Mouse (Mus musculus): Measurements from ENCODE around the gene Ccnk.

Gene Ccnk

DNA sequence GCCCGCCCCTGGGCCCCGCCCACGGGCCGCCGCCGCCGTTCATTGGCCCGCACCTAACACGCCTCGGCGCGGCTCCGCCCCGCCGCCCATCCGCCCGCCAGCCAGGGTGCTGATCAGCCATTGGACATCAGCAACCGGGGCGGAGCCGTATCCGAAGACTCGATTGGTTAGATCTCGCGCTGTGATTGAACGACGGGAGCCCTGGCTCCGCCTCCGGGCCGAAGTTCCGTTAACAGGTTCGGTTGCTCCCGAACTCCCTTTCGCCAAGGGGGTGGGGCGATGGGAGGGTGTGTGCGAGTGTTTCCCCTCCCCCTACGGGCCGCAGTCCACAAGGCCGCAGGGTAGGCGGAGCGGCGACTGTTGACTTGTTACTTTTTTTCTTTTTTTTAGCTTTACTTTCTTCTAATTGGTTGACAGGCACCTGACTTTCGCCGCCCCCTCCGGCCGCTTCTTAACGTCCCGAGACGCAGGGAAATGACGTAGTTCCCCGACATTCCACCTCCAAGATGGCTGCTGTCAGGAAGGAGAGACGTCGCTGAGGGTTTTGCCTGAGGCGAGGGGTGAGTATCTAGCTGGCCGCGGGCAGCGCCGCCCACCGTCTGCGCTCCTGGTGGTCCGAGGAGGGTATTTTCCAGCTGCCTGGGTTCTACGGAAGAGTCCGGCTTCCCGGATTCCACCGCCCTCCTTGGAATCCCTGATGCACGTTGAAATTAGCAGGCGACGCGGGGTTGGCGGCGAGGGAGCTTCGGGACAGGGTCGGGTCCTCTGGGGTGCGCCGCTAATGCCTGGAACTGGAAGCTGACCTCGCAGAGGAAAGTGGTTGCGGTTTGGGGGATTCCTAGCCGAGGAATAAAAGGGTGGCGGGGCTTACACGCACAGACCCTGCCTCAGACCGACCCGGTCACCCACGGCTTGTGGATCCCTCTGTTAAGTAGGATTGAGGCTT, at the start of gene Ccnk:
TSS of gene Ccnk (plus strand) at position 259 of the 946 bp plus-strand sequence.
- peak; percentile 97 for DNase-seq

DNA sequence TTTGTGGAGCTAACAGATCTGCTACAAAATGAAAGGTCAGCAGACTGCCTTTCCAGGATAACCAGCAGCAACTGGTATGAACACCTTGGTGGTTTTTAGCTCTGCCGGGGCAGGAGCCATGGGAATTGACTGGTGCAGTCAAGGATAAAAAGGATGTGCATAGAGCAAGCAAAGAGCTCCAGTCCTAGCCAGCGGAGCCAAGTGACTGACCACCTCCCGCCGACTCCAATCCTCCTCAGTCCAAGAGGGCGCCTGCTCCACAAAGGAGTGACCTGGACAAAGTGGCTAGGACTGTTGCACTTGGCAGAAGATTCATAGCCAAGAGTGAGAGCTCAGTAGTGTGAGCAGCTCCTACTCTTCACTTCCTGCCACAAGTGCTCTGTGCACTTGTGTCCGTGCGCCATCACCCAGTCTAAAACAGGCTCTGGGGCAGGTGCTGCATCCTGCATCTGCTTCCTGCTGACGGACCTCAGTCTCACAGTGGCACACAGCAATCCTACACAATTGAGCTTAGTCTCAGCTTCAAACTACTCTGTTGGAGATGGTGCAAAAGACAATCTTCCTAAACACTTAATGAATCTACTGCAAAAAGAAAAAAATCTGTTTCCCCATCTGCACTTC, 46.8 kb upstream of the Ccnk start:
- no peak for DNase-seq

DNA sequence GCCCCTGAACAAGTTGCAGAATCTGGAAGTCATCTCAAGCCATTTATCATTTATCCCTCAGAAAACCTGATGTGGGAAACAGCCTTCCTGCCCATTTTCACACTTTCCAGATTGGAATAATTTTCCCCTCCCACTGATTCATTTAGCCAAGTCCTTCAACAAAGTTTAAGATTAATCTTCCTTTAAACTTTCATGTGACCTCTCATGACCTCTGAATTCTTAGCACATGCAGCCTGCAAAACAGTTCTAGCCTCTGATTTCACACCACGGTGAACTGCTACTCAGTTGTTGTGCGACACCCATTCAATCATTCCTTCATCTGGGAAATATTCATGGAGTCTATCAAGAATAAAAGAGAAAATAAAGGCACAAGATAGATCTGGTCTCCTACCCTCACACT, 46.2 kb upstream of the Ccnk start:
- no peak for DNase-seq

DNA sequence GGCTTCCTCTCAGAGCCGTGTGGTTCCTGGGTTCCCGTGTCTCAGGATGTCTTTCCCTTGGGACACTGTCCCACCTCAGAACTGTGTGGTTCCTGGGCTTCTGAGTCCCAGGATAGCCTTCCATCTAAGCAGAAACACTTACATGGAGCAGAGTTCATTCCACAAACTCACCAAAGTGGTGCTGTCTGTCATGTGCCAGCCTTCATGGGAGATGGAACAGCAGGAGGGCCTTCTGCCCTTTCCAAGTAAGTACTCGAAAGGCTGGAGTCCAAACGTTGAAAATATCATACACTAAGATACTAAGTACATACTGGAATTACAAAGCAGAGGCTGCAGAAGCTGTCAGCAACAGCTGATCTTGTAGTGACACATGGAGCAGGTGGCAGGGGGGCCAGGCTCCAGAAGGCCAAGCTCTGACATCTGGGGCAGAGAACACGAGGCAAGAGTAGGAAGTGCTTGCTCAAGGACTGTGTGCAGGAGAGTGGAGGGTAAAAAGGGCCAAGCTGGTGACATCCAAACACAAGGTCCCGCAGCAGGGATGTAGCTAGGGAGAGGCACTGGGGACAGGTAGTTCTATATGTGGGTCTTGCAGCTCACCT, 43.7 kb upstream of the Ccnk start:
- no peak for DNase-seq

DNA sequence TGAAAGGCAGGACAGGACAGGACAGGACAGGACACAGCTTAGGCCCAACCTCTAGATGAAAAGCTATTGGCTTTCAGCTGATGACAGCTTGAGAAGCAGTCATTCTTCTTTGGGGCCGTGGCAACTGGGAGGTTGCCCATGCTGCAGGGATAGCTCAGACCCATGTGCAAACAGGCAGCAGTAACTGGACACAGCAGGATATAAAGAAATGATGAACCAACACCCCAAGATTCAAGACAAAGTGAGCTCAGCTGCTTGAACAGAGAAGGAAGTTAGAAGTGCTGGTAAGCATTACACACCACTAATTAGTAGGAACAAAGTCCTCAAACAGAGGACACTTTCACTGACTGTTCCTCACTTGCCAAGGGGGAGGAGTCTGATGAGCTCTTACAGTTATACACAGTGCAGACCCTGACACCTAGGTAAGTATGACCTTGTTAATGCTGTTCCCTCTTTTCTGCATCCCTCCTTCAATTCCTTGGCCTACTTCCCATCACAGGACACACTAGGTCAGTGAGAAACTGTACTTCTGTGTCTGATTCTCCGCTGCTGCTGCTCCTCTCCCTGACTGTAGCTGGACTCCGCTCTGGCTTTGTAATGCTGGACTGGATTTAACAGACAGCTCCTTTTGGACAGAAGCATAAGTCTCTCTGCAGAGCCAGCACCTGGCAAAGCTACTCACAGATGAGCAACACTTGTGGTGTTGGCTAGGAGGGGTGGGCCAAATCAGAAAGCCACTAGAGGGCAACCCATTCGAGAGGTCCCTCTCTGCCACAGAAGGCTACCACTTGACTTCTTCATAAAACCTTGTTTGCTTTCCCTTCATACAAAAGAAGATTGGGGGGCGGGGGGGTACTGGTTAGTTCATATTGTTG, 35.5 kb upstream of the Ccnk start:
- DNase-seq = no peak

DNA sequence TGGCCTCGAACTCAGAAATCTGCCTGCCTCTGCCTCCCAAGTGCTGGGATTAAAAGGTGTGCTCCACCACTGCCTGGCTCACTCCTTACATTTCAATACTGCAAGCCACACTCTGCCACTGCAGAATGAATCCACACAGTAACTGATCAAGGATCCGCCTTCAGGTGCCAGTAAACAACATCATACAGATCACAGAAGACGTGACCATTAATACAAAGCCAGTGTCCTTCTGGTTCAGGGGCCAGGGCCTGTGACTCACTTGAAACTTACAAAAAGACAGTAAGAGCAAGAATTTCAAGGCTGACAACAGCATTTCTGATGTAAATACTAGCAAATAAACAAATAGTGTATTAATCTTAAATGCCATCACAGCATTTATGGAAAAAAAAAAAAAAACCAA, 34.2 kb upstream of the Ccnk start:
- no peak for DNase-seq

DNA sequence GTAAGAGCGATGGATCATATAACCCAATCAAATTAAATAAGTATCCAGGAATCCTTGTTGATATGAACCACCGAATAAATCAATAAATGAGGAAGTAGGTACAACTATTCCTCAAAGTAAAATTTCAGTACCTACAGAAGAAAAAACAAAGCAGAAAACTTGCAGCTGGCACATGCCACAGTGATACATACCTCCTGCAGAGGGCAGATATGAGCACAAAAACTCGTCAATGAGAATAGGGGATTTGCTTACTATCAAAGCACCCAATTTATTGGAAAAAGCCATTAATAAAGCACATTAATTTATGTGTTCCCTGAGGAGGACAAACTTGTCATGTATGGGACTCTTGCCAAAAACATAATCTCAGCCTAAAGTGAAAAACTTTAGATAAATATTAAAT, 29.6 kb upstream of the Ccnk start:
- DNase-seq = no peak

DNA sequence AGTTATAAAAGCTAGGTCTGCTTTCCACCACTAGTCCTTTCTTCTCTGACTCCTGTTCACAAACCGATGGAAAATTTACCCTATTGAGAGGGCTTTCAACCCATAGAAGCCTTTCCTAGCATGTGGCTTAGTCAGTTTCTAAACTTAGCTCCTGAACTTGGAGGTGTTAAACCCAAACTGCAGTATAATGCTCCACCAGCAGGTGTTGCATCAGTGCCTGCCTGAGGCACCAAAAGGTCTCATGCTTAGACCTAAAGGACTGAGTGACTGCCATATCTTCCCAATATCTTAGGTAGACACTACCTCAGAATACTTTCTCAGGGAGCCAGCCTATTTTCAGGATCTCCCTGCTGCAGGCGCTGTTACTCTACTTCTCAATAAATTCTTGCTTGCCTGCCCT, 26.6 kb upstream of the Ccnk start:
- no peak for DNase-seq

DNA sequence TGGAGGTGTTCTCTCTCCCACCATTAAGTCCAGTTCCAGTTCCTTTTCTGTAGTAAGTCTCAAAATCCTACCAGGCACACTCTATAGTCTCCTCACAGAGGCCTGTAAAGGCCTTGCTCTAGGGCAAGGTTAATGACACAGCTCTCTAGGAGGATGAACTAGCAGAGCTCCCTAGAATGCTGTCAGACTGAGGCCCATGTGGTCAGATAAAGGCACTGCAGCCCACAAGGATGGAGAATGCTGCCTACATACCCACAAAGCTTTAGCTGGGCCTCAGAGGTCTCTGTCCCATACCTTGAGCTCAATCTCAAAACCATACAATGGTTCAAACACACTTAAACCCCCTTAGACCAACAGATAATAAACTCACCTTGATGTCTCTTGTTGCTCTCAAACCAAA, 19.5 kb upstream of the Ccnk start:
- DNase-seq = no peak

DNA sequence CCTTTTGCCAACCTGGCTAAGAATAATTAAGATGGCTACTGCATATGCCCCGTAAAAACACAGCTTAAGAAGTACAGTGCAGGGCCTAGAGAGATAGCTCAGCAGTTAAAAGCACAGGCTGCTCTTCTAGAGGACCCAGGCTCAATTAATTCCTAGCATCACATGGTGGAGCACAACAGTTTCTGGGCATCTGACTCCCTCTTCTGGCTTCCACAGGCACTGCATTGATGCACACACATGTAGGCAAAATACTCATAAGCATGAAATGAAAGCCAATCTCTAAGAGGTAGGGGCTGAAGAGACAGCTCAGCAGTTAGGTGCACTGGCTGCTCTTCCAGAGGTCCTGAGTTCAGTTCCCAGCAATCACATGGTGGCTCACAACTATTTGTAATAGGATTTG, 17.3 kb upstream of the Ccnk start:
- no peak for DNase-seq

DNA sequence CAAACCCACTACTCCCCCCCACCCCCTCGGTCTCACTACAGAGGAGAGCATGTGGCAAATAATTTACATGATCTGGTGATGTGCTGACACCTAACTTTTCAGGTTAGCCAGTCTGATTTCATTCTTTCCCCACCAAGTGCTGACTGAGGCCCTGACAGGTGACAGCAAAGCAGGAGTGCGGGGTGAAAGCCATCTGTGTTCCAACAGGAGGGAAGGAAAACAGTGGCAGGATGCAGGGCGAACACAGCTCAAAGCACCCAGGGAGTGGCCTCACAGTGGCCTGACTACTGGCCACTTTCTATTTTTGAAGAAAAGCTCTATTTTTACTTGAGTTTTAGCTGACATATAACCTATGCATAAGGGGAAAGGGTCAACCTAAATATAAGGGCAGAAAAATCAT, 15.7 kb upstream of the Ccnk start:
- DNase-seq = no peak

DNA sequence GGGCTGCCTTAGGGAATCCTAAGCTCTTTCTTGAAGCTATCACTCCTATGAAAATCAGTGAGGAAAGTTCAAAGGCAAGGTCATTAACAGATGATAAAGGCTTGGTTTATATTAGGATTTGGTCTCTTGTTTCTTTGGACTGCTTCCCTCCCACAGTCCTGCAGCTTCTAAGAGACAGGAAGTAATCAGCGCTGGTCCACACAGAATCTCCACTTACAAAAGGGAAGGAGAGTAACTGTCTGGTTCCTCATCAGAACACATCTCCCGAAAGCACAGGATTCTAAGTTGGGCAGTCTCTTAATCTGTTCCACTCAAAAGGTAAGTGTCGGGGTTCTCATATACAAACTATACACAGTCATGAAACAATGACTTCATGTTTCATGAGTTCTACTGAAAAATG, 10.5 kb upstream of the Ccnk start:
- DNase-seq = no peak

DNA sequence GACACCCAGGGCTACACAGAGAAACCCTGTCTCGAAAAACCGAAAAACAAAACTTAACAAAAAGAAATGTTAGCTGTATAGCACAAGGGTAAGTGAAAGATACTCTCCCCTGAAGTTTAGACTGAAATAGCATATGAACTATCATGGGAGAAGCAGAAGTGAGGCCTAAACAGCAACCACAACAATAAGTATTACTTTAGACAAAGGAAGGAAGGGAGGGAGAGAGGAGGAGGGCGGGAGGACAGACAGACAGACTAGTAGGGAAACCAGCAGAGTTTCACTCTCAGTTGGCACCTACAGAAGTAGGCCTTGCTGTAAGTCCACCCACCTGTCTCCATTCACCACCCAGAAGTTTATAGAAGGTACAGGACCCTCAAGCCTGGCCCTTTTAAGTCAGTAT, 8.9 kb upstream of the Ccnk start:
- no peak for DNase-seq

DNA sequence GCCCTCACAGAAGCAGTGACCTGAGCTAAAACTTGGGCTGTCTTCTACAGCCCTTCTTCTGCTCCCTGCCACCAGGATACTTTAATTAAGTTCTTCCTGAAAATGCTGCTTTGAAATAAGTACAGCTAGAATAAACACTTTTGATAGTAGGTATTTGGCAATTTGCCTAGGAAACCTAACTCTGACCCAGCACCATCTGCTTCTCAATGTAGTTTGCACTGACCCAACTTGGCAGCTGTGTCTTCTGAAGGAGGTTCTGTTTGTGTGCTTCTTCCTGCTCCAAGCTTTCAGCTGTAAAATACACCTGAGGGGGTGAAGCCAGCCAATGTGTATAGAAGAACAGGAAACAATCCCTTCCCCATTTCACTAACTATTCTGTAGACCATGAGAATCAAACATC, 8.0 kb upstream of the Ccnk start:
- DNase-seq = no peak

DNA sequence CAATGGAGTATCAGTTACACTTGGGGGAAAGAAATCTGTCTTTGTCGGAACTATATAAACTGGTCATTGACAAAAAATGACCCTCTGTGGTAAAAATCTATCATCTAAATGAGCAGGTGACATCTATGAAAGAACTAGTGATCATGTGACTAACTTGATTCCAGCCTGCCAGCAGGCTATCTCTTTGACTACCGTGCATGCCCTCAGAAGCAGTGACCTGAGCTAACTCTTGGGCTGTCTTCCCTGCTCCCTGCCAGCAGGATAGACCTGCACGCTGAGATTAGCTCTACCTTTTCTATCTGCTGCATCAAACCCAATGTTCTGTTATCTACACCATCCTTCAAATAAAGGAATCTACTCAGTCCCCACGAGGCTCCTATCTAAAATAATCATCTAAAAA, 6.7 kb upstream of the Ccnk start:
- DNase-seq = no peak

DNA sequence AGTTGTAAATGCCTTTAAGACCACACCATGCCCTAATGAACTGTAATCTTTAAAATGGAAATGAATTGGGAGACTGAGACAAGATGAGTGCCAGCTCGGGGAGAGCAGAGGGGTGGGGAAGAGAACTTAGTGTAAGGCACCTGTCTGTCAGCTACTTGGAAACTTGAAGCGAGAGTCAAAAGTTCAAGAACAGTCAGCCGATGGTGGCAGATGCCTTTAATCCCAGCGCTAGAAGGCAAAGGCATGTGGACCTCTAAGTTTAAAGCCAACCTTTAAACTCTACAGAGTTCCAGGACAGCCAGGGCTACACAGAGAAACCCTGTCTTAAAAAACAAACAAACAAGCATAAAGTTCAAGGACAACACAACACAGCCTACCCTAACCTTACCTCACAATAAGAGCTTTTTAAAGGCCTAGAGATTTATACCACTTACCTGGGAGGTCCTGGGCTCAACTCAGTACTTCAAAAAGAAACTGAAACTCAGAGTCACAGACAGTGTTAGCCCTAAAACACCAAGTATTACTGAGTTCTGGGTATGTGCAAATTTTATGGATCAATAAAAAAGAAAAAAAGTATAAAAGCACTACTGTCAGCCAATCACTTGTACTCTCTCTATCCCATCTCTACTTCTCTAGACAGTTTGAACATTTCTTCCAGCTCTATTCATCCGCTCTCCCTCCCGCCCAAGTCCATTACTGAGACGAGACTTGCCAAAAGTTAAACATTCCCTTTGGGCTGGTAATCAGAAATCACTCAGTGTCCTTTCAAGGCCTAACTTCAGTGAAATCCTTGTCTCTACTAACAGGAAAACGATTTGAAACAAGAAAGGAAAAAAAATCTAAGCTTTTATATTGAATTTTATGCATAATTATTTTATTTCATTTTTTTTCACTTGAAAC, 4.5 kb upstream of the Ccnk start:
- DNase-seq = no peak

DNA sequence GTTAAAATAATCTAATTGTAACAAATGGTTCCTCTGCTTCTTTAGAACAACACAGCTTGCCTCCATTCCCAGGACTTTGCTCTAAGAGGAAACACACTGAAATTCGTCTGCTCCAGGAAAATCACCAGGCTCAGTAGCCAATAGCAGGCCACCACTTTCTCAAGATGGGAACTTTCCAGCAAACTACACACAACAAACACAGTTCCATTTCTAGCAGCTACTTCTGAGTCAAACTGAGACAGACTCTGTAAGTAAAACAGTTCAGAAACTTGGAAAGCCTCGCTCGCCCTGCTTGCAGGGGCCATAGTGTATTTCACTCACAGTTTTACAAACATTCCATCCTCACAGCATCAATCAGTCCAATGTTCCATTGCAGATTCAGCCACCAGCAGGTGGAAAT, 3.0 kb upstream of the Ccnk start:
- DNase-seq = no peak

DNA sequence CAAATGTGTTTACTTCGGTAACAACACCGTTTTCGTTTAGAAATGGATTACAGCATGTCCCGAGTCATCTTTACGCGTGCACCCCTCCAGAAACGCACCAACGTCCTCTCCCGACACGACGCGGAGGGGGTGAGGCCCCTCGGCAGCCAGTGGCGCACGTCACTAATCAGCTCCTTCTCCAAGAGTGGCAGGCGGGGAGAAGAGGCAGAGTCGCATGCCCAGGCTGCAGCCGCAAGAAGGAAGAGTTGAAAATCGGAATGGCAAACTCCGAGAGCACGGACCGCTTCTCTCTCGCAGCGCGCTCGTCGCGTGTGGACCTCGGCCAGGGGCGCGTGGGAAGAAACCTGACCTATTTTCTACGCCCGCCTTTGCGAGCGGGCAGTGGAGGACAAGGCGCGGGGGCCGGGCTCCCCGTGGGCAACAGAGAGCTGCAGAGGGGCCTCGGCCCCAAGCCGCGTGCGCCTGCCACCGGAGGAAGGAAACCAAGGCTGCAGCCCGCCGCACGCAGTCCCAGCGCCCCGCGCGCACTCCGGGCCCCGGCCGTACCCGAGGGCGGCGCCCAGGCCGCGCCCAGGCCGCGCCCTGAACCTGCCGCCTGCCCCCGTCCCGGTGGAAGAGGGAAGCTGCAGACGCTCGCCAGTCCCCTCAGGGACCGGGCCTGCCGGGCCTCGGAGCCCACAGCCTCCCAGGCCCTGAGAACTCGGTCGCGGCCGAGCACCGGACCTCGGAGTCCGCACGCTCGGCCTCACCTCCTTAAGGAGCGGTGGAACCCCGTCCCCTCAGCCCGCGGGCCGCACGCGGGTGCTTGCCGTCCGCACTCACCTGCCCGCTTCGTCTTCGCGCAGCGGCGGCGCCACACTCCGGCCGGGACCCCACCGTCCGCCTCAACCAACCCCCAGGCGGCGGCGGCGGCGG, 791 bp upstream of the Ccnk start:
- DNase-seq = peak; percentile 48

DNA sequence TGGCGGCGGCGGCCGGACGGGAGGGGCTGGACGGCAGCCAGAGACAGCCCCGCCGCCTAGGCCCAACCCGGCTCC, 296 bp upstream of the Ccnk start, which contains the start of gene Setd3:
TSS of gene Setd3 (minus strand) at position 69 of the 75 bp plus-strand sequence.
- DNase-seq = no peak

DNA sequence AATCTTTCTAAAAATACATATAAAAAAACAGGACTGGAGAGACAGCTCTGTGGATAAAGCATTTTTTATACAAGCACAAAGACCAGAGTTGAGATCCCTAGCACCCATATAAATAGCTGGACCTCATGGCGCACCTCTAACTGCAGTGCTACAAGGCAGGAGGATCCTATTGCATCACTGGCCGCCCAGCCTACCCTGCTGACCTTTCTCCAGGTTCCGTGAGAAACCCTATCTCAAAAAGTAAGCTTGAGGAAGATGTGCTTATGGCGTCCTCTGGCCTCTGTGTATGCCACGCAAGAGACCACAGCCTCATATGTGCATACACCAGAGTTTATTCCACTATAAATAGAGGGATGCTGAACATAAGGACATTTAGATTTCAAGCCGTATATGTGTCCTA, 2.3 kb downstream of the Ccnk start:
- no peak for DNase-seq

DNA sequence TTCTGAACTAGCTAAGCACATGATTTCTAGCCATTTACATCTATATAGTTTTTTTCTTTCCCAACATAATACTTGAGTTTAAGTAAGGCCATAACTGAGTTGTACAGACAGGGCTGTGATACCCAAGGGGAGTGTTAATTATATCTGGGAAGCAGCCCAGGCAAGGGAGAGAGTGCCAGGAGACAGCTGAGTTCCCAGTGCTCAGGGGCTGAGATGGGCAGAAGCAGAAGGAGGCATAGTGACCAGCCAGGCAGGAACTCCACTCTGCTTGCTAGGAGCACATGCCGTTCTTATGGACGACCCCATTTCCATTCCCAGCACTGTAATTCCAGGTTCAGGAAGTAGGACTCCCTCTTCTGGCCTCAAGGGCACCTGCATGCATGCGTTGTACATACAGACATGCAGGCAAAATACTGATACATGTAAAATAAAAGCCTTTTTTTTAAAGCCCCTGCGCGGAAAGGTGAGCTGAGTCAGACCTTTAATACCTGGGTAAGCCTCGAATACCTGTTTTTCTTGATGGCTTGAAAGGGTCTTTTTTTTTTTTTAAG, 8.2 kb downstream of the Ccnk start:
- DNase-seq = no peak
